Mouse (Mus musculus): ENCODE data around the gene Eme2.
"Not testable (repeated sequence)": the region's sequence is repeated elsewhere in the genome, so short reads cannot be mapped to it uniquely, and the experiment has no call there.

Gene Eme2

DNA sequence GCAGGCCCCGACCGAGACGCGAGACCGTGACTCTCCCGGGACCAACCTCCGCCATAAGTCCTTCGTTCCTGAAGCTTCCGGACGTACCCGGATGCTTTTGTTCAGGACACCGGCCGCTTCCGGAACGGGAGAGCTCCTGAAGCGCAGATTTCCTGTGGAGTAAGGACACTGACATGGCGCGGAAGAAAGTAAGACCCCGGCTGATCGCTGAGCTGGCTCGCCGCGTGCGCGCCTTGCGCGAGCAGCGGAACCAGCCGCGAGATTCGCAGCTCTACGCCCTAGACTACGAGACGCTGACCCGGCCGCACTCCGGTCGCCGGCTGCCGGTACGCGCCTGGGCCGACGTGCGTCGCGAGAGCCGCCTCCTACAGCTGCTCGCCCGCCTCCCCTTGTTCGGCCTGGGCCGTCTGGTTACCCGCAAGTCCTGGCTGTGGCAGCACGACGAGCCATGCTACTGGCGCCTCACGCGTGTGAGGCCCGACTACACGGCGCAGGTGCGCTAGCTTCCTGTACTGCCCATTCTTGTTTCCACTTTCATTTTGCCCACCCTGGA, at the start of gene Eme2, which contains the start of gene Mrps34:
Gene Eme2, minus strand, starts transcription at position 93 of the 553 bp plus-strand sequence.
Gene Mrps34, plus strand, starts transcription at position 122 of the 553 bp plus-strand sequence.
- peak; percentile 74 to 81 for DNase-seq (ENCODE audit: low spot score in 2 of 2)

DNA sequence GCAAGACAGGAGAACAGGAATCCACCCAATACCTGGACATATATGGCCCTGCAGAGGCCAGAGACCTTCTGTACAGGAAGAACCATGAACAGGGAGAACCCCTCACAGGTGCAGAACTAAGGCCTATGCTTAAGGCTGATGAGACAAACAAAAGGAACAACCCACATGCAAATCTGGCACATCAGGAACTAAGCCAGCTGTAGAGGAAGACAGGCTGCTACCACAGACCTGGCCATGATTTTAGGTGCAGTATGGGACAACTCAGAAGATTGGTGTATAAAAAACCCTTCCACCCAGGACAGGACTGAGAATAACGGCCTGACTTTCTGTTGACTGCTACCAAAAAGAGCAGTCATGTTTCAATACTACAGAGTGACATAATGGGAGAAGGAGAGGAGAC, 48.7 kb upstream of the Eme2 start:
- not testable (repeated sequence) for DNase-seq (ENCODE audit: low spot score in 2 of 2)

DNA sequence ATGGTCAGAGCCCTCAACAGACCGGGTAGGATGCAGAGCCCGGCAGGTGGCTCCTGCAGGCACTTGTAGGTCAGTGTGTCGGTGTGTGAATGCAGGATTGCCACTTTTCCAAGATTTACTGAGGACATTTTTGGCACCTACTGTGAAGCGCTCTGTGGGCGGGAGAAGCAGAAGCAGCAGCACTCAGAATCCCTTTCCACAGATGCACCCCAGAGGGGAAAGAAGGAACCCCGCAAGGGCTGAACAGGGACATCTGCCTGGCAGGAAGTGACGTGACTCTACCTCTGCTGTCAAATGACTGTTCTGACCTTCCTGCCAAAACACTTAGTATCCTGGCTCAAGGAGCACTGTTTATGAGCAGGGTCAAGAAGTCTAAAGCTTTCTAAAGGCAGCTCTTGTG, 48.1 kb upstream of the Eme2 start:
- no peak for DNase-seq (ENCODE audit: low spot score in 2 of 2)

DNA sequence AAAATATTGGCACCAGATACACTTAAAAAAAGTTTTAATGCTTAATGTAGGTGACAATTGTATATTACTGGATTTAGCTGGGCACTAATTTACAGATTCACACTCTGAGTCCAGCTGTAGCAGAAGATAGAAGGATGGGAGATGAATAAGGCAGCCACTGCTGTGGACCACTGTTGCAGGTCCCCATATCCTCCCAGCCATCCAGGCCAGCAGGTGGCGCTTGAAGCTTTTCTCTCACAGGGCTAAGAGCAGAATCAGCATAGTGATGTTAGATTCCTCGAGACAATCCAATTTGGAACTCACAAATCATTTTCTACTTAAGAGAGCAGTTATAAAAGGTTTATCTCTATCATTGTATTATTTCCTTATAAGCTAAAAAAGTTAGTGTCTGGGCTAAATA, 47.6 kb upstream of the Eme2 start:
- peak in 1 of 2 experiments; percentile 22 for DNase-seq (ENCODE audit: low spot score in 2 of 2)

DNA sequence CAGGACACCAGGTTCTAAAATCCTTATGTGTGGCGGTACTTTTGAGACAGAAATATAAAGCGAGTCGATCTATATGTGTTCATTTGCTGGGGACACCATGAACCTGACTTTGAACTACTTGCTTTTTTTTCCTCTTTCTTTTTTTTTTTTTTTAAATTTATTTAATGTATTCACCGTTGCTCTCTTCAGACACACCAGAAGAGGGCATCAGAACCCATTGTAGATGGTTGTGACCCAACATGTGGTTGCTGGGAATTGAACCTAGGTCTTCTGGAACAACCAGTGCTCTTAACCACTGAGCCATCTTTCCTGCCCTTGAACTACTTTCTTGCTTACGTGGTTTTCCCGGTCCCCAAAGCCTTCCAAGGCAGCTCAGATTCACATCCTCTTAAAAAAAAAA, 42.4 kb upstream of the Eme2 start:
- DNase-seq (ENCODE audit: low spot score in 2 of 2) = no peak

DNA sequence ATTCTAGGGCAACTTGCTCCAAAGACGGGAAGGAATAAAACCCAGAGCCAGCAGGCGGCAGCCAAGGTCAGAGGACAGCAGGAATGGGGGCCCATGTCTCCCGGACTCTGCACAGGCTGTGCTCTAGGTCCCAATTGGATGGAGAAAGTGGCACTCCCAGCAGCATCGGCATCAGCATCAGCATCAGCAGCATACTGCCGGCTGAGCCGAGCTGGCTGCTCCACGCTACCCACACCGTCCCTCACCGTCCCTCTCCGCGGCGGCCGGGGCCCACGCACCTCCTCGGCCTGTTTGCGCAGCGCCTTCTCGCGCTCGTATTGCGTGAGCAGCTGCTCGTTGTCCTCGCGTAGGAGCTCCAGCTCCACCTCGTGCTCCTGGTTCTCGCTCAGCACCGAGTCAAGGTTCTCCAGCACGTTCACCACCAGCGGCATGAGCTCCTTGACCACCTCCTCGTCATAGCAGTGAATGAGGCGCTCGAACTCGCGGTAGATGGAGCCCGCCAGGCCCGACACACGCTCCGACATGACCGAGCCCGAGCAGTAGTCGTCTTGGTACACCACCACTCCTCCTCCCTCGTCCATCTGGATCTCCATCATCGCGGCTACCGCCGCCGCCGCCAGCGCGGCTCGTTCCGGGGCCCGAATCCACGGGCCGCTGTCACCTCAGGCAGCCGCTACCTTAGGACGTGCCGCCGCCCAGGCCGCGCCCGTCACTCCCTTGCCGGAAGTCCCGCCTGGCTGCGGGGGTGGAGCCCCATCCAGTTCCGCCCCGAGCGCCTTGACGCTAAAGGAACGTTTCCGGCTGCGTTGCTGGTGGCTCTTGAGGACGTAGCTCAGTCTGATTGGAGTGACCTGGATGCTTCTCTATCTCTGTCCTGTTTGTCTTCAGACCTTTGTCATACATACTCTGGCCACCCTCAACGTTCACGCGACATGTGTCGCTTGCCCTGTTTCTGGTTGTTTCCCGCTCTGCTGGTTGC, 41.7 kb upstream of the Eme2 start, which contains the start of gene Mapk8ip3:
Gene Mapk8ip3, minus strand, starts transcription at position 719 of the 979 bp plus-strand sequence.
- peak; percentile 94 to 98 for DNase-seq (ENCODE audit: low spot score in 2 of 2)

DNA sequence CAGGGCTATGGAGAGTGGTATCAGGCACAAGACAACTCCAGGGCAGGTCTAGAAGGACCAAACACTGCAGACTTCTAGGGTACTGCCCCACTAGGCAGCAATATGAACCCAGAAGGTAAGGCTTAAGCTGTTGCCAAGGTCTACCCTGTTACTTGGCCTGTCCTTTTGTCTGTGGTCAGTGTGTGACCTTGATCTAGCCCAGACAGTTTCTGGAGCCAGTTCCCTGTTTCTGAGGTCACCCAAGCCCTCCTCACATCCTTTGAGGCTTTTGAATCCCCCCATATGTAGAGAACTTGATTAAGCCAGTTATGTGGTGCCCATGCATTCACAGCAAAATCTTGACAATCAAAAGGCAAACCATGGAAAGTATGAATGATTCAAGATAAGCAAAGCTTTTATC, 40.8 kb upstream of the Eme2 start:
- no peak for DNase-seq (ENCODE audit: low spot score in 2 of 2)

DNA sequence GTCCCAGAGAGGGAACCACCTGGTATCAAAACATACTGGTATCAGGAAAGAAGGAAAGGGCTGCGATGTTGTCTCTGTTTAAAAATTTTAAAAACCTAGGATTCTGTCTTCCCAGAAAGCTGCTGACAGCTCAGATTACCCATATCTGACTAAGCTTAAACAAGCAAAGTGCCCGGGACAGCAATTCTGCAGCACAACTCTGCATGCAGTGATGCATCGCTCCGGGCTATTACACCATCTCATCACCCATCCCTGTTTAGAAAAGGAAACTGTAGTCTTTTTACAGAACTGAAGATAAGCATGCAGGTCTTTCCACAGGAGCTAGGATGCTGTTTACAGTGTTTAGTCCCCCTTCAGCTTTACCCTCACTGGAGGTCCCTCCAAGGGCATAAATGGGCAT, 40.0 kb upstream of the Eme2 start:
- DNase-seq (ENCODE audit: low spot score in 2 of 2) = no peak

DNA sequence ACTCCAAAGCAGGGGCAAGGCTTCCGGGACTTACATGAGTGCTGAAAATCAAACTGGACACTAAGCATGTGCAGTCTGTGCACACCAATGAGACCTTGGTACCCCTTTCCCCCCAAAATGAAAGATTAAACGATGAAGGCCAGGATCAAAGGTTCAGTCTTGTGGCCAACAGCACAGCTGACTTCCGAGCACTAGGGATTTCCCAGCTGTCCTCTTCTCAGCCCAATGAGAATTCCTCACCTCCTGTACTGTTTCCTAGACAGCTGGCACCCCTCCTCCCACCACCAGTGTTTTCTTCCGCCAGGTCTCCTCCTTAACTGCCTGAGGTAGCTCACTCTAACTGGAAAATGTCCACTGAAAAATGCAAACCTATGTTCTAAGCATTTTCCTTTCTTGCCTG, 38.3 kb upstream of the Eme2 start:
- DNase-seq (ENCODE audit: low spot score in 2 of 2) = no peak

DNA sequence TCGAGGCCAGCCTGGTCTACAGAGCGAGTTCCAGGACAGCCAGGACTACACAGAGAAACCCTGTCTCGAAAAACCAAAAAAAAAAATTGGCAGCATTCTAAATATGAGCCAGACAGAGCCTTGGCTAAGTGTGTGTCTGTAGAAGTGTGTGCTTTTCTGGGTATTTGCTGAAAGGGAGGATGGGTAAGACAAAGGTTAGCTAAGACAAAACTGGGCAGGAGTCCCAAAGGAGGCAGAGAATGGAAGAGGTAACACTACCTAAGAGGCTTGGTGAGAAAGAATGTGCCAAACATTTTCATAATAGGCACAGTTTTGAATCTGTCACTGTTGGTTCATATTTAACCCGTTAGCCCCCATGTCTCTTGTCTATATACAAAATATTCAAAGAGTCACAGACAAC, 37.5 kb upstream of the Eme2 start:
- DNase-seq (ENCODE audit: low spot score in 2 of 2) = no peak

DNA sequence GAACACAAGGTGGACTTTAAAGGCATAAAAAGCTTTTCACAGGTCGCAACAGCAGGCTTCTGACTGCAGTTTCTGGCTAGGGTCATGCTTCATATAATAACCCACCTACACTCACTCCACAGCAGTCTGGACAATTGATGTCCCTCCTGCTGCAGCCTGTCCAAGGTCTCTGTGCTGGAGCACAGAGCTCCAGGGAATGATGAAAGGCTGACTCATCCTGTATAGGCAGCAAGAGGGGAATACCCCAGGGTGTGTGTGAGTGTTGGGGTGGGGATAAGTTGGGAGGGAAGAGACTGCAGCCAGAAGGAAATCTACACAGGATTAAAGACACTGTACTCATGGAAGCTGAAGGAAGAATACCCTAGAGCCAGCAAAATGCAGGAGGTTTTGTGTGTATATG, 34.6 kb upstream of the Eme2 start:
- no peak for DNase-seq (ENCODE audit: low spot score in 2 of 2)

DNA sequence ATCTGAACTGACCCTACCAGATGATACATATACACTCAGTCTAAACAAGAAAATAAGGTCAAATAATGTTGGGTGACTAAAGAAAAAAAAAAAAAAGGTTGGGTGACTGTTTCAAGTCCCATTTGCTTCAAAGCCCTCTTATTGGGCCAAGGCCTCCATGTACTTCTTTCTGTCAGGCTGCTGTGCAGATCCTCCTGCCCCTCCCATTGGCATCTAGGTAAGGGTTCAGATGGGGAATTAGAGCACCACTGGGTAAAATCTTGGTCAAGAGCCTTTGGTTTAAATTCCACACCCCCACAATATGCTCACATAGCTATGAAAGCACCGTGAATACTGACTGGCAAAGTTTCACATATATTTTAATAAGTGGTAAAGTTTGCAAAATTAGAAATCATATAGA, 28.4 kb upstream of the Eme2 start:
- DNase-seq (ENCODE audit: low spot score in 2 of 2) = no peak

DNA sequence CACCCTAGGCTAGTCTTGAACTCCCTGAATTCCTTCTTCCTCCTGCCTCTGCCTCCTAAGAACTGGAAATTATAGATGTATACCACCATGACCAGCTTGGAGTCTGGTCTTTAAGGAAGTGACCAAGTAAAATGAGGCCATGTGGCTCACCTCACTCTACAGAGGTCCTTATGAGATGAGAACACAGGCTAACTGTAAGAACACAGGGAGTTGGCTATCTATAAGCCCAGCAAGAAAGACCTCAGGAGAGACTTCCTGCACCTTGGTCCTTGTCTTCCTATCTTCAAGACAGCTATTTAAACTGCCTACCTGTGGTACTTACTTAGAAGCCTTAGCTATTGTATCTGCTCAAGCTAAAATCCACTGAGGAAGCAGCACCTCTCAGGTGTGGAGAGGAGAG, 19.1 kb upstream of the Eme2 start:
- no peak for DNase-seq (ENCODE audit: low spot score in 2 of 2)

DNA sequence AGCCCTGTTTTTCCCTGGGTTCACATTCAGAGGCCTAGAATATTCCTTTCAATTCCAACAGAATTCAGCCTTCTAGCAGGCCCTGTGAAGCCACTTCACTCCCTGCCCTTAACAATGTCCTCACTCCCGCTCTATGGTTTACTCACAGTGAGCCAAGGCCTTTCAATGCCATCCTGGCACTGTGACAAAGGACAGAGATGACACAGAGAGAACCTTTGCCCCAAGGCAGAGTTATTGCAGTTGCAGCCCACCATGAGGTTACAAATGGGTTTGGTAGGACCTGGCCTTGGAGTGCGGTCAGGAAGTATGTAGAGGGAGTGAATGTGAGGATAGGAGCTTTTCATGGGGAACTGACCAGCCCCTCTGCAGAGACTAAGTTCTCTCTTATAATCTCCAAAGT, 12.7 kb upstream of the Eme2 start:
- no peak for DNase-seq (ENCODE audit: low spot score in 2 of 2)

DNA sequence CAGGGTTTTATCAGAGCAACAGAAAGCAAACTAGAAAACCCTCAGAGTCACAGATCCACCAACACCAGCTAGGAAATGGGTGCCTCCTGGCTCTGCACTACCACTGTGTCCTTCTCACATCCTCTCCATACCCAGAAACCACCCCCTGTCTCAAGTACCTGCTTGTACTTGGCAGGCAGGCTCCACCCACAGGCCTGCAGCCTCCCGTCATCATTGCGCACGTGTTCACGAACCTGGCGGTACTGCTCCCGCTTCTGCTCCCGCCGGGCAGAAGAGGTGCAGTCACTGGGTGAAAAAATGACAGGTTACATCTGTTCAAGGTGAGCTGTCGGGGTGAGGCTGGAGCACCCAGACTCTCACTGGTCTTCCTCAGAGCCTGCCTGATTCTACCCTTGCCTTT, 8.9 kb upstream of the Eme2 start:
- DNase-seq (ENCODE audit: low spot score in 2 of 2) = no peak

DNA sequence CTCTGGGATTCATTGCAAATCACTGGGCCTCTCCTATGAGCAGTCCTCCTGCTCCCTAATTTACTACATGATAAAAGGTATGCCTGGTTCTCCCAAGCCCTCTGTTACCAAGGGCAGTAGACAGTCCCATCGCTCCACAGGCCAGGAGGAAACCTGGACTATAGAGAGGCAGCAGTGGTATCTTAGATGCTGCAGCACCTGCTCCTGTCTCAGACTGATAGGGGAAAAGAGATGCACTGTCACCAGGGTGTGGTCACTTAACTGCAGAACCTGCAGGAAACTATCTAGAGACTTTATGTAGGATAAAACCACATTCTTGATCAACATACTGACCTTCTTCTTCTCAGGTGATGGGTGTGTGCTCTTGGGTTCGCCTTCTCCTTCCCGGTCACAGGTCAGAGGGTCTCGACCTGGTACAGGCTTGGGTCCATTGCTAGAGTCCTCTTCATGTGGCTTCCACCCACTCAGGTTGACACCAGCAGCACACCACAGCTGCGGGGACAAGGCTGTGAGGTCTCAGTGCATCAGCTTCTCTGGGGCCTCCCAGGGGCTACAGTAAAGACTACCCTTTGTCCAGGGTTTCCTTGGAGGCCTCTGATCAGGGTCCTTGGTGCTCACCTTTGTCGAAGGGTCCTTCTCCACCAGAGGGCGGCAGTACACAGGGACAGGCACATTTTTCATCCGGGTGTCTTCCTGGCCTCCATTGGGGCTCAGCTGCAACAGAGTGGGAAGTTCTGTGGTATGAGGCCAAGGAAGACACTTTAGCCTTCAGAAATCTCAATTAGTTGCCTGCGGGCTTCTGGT, 8.0 kb upstream of the Eme2 start:
- no peak for DNase-seq (ENCODE audit: low spot score in 2 of 2)

DNA sequence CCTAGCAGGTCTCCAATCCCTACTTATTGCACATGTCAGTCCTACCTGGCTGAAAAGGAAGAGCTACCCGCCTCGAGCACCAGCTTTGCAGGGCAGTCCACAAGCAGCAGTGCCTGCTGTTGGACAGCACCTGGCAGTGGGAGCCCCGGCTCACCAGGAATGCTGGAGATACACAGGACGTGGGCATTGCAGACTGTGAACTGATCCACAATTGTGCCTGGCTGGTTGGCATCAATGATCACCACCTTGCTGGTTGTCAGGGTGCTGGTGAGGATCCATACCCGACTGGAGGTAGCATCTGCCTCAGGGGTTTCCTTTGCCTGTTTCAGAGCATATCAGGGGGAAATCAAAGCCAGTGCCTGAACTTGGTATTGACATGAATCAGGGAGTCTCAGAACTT, 7.2 kb upstream of the Eme2 start:
- no peak for DNase-seq (ENCODE audit: low spot score in 2 of 2)

DNA sequence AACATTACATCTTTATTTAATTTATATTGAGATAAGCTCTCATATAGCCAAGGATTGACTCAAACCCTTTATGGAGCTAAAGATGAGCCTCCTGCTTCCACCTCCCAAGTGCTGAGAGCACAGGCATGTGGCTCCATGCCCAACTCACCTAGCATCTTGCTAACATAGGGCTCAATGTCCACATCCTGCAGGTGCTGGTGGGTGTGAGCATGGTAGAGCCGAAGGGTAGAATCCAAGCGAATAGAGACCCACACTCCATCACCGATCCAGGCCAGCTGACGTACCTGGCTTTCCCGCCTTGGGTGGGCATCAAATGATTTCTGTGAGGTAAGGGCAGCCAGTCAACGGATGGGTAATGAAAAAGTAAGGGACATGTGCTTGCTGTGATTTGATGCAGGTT, 5.1 kb upstream of the Eme2 start:
- no peak for DNase-seq (ENCODE audit: low spot score in 2 of 2)

DNA sequence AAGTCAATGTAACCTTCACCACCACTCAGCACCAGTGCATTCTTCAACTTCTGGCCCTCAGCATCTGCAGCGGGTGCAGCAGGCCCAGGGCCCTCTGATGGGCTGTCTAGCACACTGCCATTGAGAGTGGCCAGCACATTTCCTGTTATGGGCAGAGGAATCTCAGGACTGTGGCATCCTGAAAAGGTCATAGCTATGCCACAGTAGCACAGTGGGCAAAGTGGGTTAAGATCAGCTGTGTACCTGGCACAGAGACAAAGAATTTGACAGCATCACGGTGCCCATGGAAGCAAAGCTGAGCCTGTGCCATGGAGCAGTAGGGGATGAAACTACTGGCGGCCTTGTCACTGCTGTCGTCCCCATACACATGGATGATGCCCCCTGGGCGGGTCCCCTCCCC, 4.3 kb upstream of the Eme2 start:
- DNase-seq (ENCODE audit: low spot score in 2 of 2) = no peak

DNA sequence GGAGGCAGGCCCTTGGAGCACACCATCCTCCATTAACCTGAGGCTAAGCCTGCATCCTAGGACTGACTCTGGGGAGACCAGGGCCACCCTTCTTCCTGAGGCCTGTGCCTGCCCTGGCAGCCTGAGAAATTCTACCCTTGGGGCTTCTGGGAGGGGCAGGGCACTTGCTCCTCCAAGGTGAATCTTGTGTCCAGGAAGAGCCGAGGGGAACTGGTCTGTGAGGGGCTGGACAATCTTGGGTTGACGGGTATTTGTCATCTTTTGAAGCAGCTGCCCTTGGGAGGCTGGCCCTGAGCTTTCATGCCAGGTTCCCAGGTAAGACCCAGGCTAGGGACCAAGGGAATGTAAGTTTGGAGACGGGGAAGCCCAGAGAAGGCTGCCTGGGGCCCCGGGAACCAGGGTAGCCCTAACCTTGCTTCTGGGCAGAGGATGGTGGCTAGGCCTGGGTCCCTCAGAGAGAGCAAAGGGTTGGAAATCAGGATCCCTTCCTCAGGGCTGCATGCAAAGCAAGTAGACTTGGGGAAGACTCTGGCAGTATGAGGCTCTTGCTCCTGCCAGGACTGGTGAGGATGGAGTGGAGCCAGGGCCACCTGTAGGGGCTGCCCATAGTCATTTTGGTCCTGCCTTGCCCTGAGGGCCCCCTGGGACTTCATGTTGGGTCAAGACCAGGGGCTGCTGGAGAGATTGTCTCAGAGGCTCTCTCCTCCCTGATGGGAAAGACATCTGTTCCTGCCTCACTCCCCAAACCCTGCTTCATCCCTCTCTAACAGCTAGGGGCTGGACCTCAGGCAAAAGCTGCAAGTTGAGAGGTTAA, 3.4 kb upstream of the Eme2 start:
- no peak for DNase-seq (ENCODE audit: low spot score in 2 of 2)

DNA sequence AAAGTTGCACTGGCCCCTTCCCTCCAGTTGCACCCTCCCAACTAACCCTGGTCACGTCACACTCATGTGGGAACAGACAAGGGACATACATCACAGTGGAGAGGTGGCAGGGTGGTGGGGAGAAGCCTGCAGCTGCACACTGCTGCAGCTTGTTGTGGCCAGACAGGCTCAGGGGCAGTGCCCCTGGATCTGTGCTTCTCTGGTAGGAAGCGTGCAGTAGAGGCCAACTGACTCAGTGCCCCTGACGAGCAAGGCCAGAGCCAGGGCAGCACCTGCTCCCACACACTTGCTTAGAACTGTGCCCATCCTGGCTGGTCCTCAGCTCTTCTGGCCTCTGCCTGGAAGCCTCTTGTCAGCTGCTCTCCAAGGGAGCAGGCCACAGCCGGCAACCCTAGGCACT, 2.7 kb upstream of the Eme2 start:
- no peak for DNase-seq (ENCODE audit: low spot score in 2 of 2)

DNA sequence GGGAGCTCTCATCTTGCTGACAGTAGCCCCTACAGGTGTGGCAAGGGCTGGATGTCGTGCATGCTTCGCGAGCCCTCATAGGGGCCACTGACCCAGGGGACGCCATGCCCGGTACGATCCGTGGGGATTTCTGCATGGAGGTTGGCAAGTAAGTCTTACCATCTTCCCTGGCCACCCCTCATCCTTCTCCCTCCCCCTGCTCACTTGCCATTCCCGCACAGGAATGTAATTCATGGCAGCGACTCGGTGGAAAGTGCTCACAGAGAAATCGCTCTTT, 2.0 kb upstream of the Eme2 start:
- no peak for DNase-seq (ENCODE audit: low spot score in 2 of 2)

All from urinary bladder, adult 18-20 months (tissue).